Mouse (Mus musculus) cerebellum, adult 2 months (tissue): ENCODE data around the gene Grik3.

ENCODE experiments used
- CTCF ChIP-seq: fragments of 200-500 bp; IDR thresholded peaks from 2 replicates; pipeline ENCODE4 v1.5.1; 2011; ENCODE audit warnings: low read depth, mild to moderate bottlenecking, control low read depth, low read length, moderate library complexity, borderline replicate concordance; ENCODE audit not compliant: insufficient read depth
- POLR2A ChIP-seq: fragments of 200-500 bp; IDR thresholded peaks from 2 replicates; pipeline ENCODE4 v1.6.1; 2011; ENCODE audit warnings: low read length, control low read depth, borderline replicate concordance; ENCODE audit not compliant: insufficient read depth

- no peak for TF ChIP-seq POLR2A
- TF ChIP-seq CTCF: no peak
Measured at GRCm38 (mm10) chr4:125441821-125442220, 48.7 kb upstream of the Grik3 start.
